Mouse (Mus musculus) thymus, adult 2 months (tissue): ENCODE data around the gene Rplp2. TPM values are rescaled to one million over a fixed set of nuclear protein-coding genes. Genes with fewer than 3 reads are reported as not detected.
A peak's percentile ranks its signal among the peaks of the same experiment; 100 is the strongest.

ENCODE experiments used
- DNase-seq: peaks from one replicate; pipeline ENCODE4 v3.0.0; 2021
- H3K27ac ChIP-seq: fragments of 200-500 bp; 2 replicates; pipeline ENCODE4 v1.5.1; 2012; ENCODE audit warnings: low read length, control low read depth; ENCODE audit not compliant: control insufficient read depth, insufficient read depth
- H3K27me3 ChIP-seq: fragments of 200-500 bp; 2 replicates; pipeline ENCODE4 v1.6.1; 2012; ENCODE audit warnings: mild to moderate bottlenecking, low read length, moderate library complexity, mixed read lengths; ENCODE audit not compliant: control insufficient read depth, insufficient read depth
- H3K36me3 ChIP-seq: fragments of 200-500 bp; 2 replicates; pipeline ENCODE4 v1.6.1; 2012; ENCODE audit warnings: mild to moderate bottlenecking, low read length, moderate library complexity; ENCODE audit not compliant: control insufficient read depth, insufficient read depth
- H3K4me1 ChIP-seq: fragments of 200-500 bp; replicated peaks from 2 replicates; pipeline ENCODE4 v1.6.1; 2012; ENCODE audit warnings: low read length; ENCODE audit not compliant: control insufficient read depth, insufficient read depth
- H3K4me3 ChIP-seq: fragments of 200-500 bp; 2 replicates; pipeline ENCODE4 v1.5.1; 2012; ENCODE audit warnings: mild to moderate bottlenecking, low read length, control low read depth, moderate library complexity; ENCODE audit not compliant: control insufficient read depth, insufficient read depth
- CTCF ChIP-seq: fragments of 200-500 bp; IDR thresholded peaks from 2 replicates; pipeline ENCODE4 v1.5.1; 2012; ENCODE audit warnings: mild to moderate bottlenecking, control low read depth, low read length, moderate library complexity, borderline replicate concordance; ENCODE audit not compliant: control insufficient read depth, poor library complexity, insufficient read depth; ENCODE audit errors: extremely low read depth
- POLR2A ChIP-seq: fragments of 200-500 bp; IDR thresholded peaks from 2 replicates; pipeline ENCODE4 v1.6.1; 2012; ENCODE audit warnings: mild to moderate bottlenecking, low read length, control low read depth, moderate library complexity; ENCODE audit not compliant: control insufficient read depth, poor library complexity, insufficient read depth; ENCODE audit errors: extremely low read depth
- WGBS: fragments of 180-500 bp; shearing (Covaris S2); methylation state at CpG from one replicate; pipeline ENCODE4 v1.1.7; 2018; 5-methylcytosine and 5-hydroxymethylcytosine counted together
- polyA plus RNA-seq: library from polyadenylated mRNA; depleted of rRNA; stranded (reverse); fragments of >200 nt; gene quantifications from 2 replicates; pipeline ENCODE4 v1.2.3, GENCODE M21; 2012

The Rplp2 gene
- polyA plus RNA-seq, 1 experiment = 750 TPM

DNA sequence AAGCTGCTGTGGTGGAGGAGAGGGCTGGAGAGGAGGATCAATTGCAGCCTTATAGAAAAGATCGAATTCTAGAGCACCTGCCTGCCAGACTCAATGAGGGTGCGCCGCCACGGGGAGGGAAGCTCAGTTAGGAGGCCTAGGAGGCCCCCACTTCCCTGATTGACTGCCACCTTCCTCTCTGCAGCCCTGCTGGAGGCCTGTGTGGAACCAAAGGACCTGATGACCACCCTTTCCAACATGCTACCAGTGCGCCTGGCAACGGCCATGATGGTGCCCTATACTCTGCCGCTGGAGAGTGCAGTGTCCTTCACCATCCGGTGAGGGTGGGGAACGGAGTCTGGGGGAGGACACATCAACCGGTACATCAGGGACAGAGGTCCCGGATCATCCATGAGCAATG lies 11.5 kb downstream of the Rplp2 start:
- WGBS = 96% methylated on average over 11 of the region's 11 CpGs
- Histone ChIP-seq H3K27me3 (peaks cover 2% of the 10 kb centered on the region; the same call in 1 of the 2 replicates), H3K4me1 (peaks cover 26% of the 10 kb centered on the region), H3K27ac (no peak overlapping the region), H3K4me3 (no peak overlapping the region), H3K36me3 (no peaks in the 10 kb centered on the region)
- TF ChIP-seq POLR2A (no peak), CTCF (no peak)
- no peak for DNase-seq

GRCm38 (mm10) chr7:141459301-141459711 lies 12.1 kb downstream of the Rplp2 start:
- Histone ChIP-seq H3K4me3 (no peak overlapping the region), H3K27ac (no peak overlapping the region), H3K4me1 (peaks cover 25% of the 10 kb centered on the region), H3K36me3 (no peaks in the 10 kb centered on the region), H3K27me3 (peaks cover 2% of the 10 kb centered on the region; the same call in 1 of the 2 replicates)
- WGBS = 97% methylated on average over 17 of the region's 17 CpGs
- no peak for DNase-seq
- TF ChIP-seq CTCF = no peak
- no peak for TF ChIP-seq POLR2A

- TF ChIP-seq POLR2A = no peak
- no peak for TF ChIP-seq CTCF
- H3K27ac ChIP-seq = no peak overlapping the region
- H3K4me1 ChIP-seq = peaks cover 19% of the 10 kb centered on the region
- no peak for DNase-seq
- WGBS = 90% methylated on average over 5 of the region's 5 CpGs
- H3K4me3 ChIP-seq = no peak overlapping the region
- H3K36me3 ChIP-seq = no peaks in the 10 kb centered on the region
- H3K27me3 ChIP-seq = peaks cover 2% of the 10 kb centered on the region; the same call in 1 of the 2 replicates
Observed at GRCm38 (mm10) chr7:141460001-141460390, 12.8 kb downstream of the Rplp2 start.

GRCm38 (mm10) chr7:141460391-141461113 lies 13.4 kb downstream of the Rplp2 start, which contains the start of gene Cracr2b:
Gene Cracr2b, plus strand, starts transcription at chr7:141461094.
- Histone ChIP-seq H3K27me3 (peaks cover 2% of the 10 kb centered on the region; the same call in 1 of the 2 replicates), H3K4me3 (peak within 1 kb of the TSS; percentile 12; the same call in 1 of the 2 replicates), H3K27ac (no peak within 1 kb of the TSS), H3K36me3 (no peaks in the 10 kb centered on the region), H3K4me1 (peaks cover 19% of the 10 kb centered on the region)
- 88% methylated on average over 15 of the region's 15 CpGs for WGBS
- no peak for DNase-seq
- no peak for TF ChIP-seq POLR2A
- TF ChIP-seq CTCF = no peak

DNA sequence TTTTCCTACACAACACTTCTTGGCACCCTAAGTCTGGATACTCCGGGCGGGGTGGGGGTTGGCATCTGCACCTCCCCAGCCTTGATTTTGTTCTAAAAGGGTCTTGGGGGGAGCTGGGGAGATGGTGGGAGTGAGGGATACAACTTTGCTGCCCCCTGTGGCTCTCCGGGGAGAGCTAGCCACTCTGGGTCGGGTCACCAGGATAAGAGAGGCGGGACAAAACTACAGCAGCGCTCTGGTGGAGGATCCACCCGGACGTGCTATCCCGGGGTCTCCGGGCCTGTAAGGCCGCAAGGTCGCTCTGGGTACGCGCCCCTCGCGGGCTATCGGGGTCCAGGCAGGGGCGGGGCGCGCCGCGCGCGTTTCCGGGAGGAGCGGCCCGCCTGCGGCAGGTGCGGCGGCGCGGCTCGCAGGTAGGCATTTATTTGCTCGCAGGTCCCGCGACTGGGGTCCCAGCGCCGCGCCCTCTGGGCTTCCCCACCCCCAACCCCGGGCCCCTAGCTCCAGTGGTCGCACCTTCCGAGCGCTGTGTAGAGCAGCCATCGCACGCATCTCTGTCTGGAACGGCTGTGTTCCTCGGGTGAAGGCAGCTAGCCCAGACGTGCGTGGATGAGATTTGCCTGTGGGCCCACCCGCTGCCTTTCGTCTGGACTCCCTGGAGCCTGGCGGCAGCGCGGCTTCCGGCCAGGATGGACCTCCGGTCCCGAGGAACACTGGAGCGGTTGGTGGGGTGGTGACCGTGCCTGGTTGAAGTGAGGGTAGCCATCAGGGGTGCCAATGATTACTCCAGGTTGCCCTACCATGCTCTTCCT lies 14.6 kb downstream of the Rplp2 start:
- H3K4me3 ChIP-seq = peak overlapping the region; percentile 12; the same call in 1 of the 2 replicates
- 10% methylated on average over 58 of the region's 59 CpGs for WGBS
- TF ChIP-seq POLR2A (no peak), CTCF (0 out of 2 replicates have a peak, but pooled peaks have one; percentile 28)
- H3K36me3 ChIP-seq = no peaks in the 10 kb centered on the region
- H3K4me1 ChIP-seq = peaks cover 11% of the 10 kb centered on the region
- peaks cover 2% of the 10 kb centered on the region; the same call in 1 of the 2 replicates for H3K27me3 ChIP-seq
- H3K27ac ChIP-seq = no peak overlapping the region
- no peak for DNase-seq

GRCm38 (mm10) chr7:141462333-141462821 lies 15.2 kb downstream of the Rplp2 start:
- Histone ChIP-seq H3K4me1 (peaks cover 14% of the 10 kb centered on the region), H3K27me3 (peaks cover 2% of the 10 kb centered on the region; the same call in 1 of the 2 replicates), H3K36me3 (no peaks in the 10 kb centered on the region), H3K27ac (no peak overlapping the region), H3K4me3 (no peak overlapping the region)
- DNase-seq = no peak
- TF ChIP-seq POLR2A (no peak), CTCF (no peak)
- 59% methylated on average over 5 of the region's 5 CpGs for WGBS
